Mouse (Mus musculus): ENCODE results near the gene Opa3. TPM values are rescaled to one million over a fixed set of nuclear protein-coding genes. Genes with fewer than 3 reads are reported as not detected.
A peak's percentile ranks its signal among the peaks of the same experiment; 100 is the strongest.
"Not testable (repeated sequence)": the region's sequence is repeated elsewhere in the genome, so short reads cannot be mapped to it uniquely, and the experiment has no call there.

The Opa3 gene
- total RNA-seq, 4 experiments from 2014 or later = 33.8 to 45.7 (median 40.7) TPM

- no peak for DNase-seq (ENCODE audit: low spot score in 2 of 2)
Observed at GRCm38 (mm10) chr7:19279052-19279451, 50.9 kb downstream of the Opa3 start.

GRCm38 (mm10) chr7:19279581-19280114 lies 51.5 kb downstream of the Opa3 start, which contains the start of gene Ppm1n:
Ppm1n (minus strand) TSS chr7:19280064.
- no peak for DNase-seq (ENCODE audit: low spot score in 2 of 2)

- not testable (repeated sequence) for DNase-seq (ENCODE audit: low spot score in 2 of 2)
Observed at GRCm38 (mm10) chr7:19281680-19282304, 53.7 kb downstream of the Opa3 start.

- DNase-seq (ENCODE audit: low spot score in 2 of 2) = peak; percentile 67 to 72
Observed at GRCm38 (mm10) chr7:19282385-19282784, 54.3 kb downstream of the Opa3 start, which contains the start of gene Rtn2. Rtn2 (plus strand) TSS chr7:19282624.

GRCm38 (mm10) chr7:19282791-19283405 lies 54.8 kb downstream of the Opa3 start:
- no peak for DNase-seq (ENCODE audit: low spot score in 2 of 2)

GRCm38 (mm10) chr7:19283406-19283804 lies 55.3 kb downstream of the Opa3 start:
- DNase-seq (ENCODE audit: low spot score in 2 of 2) = no peak

GRCm38 (mm10) chr7:19284763-19285162 lies 56.6 kb downstream of the Opa3 start:
- DNase-seq (ENCODE audit: low spot score in 2 of 2) = no peak

GRCm38 (mm10) chr7:19290969-19291596 lies 62.9 kb downstream of the Opa3 start:
- no peak for DNase-seq (ENCODE audit: low spot score in 2 of 2)

GRCm38 (mm10) chr7:19295503-19296185 lies 67.5 kb downstream of the Opa3 start:
- peak; percentile 93 to 98 for DNase-seq (ENCODE audit: low spot score in 2 of 2)

GRCm38 (mm10) chr7:19297034-19297433 lies 68.9 kb downstream of the Opa3 start:
- no peak for DNase-seq (ENCODE audit: low spot score in 2 of 2)

GRCm38 (mm10) chr7:19297794-19298193 lies 69.7 kb downstream of the Opa3 start:
- no peak for DNase-seq (ENCODE audit: low spot score in 2 of 2)

GRCm38 (mm10) chr7:19299194-19299593 lies 71.1 kb downstream of the Opa3 start:
- DNase-seq (ENCODE audit: low spot score in 2 of 2) = no peak

- DNase-seq (ENCODE audit: low spot score in 2 of 2) = peak; percentile 67 to 76
Observed at GRCm38 (mm10) chr7:19300501-19301421, 72.6 kb downstream of the Opa3 start.

- no peak for DNase-seq (ENCODE audit: low spot score in 2 of 2)
Observed at GRCm38 (mm10) chr7:19301461-19302263, 73.5 kb downstream of the Opa3 start.

- no peak for DNase-seq (ENCODE audit: low spot score in 2 of 2)
Observed at GRCm38 (mm10) chr7:19302264-19303045, 74.3 kb downstream of the Opa3 start.

GRCm38 (mm10) chr7:19303046-19303305 lies 74.8 kb downstream of the Opa3 start:
- no peak for DNase-seq (ENCODE audit: low spot score in 2 of 2)

GRCm38 (mm10) chr7:19303770-19304169 lies 75.6 kb downstream of the Opa3 start:
- peak in 1 of 2 experiments; percentile 69 for DNase-seq (ENCODE audit: low spot score in 2 of 2)

GRCm38 (mm10) chr7:19304501-19305412 lies 76.6 kb downstream of the Opa3 start:
- no peak for DNase-seq (ENCODE audit: low spot score in 2 of 2)
